Mouse (Mus musculus): Measurements from ENCODE around the gene Flad1. TPM values are rescaled to one million over a fixed set of nuclear protein-coding genes. Genes with fewer than 3 reads are reported as not detected.

The Flad1 gene
- total RNA-seq, 2 experiments from 2014 or later, result 3.1 to 6.3 TPM

DNA sequence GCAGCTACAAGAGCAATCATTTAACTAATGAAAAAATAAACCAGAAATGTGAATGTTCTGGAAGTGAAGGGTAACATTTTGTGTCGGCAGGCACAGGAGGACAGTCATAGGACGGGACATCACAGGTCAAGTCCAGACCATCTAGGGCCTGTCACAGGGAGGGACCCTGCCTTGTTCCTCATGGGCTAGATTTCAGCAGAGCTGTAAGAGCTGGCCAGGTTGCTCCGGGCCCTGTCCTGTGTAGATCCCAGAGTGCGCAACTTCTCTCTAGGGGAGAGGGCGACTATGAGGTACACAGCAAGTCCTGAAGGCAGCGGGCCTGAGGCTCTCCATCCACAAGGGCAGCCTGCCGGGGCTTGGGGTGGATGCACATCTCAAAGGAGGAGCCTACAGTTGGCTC lies 50.0 kb downstream of the Flad1 start, which contains the start of gene Dcst2:
TSS of gene Dcst2 (plus strand) at position 301 of the 400 bp plus-strand sequence.
- ATAC-seq (replicated peaks; ENCODE audit: low FRiP score, poor library complexity, severe bottlenecking), result no peak

DNA sequence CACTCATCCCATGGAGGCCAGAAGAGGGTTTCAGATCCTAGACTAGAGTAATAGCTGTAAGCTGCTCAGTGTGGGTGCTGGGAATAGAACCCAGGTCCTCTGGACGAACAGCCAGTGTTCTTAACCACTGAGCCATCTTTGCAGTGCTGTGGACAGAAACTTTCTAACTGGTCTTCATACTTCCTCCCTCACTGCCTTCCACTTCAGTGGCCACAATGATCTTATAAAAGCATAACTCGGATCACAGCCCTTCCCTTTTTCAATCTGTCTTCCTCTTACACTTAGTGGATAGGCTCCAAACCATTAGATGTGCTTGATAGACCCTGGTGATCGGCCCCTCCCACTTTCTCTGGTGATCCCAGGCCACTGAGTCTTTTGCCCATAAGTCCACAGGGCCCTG lies 51.4 kb downstream of the Flad1 start:
- no peak for ATAC-seq (replicated peaks; ENCODE audit: low FRiP score, poor library complexity, severe bottlenecking)

GRCm38 (mm10) chr3:89359630-89360029 lies 52.0 kb downstream of the Flad1 start:
- ATAC-seq (replicated peaks; ENCODE audit: low FRiP score, poor library complexity, severe bottlenecking), result no peak

DNA sequence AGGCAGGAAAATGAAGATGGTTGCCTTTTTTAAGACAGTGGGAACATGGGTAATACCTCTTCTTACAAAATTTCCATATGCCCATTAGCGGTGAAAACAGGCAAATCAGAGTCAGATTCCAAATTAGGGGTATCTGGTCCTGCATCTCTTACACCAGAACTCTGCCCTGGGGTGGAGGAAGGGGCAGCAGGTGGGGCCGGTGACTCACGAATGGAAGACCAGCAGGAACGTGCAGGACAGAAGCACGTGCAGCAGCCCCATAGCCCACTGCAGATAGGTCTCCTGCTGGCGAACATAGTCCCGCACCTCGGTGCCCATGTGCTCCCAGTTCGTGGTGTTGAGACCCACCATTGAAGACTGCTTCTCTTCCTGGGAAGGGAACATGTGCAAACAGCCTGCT lies 55.6 kb downstream of the Flad1 start:
- no peak for ATAC-seq (replicated peaks; ENCODE audit: low FRiP score, poor library complexity, severe bottlenecking)

DNA sequence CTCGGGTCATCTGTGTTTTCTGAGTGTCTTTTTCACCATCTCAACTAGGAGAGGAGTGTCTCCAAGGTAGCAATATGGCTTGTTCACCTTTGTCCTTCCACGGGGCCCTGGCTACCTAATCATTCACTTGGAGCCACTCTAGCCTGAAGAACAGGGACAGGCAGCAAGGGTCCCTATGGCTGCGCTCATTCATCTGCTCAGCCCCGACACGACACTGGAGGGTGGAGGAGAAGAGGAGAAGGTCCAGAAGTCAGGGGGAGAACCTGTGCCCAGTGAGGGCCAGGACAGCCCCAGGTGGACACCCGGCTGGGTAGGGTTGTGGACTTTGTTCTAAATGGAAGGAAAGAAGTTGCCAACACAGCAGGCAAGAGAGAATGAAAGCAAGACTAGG lies 56.2 kb downstream of the Flad1 start:
- no peak for ATAC-seq (replicated peaks; ENCODE audit: low FRiP score, poor library complexity, severe bottlenecking)

- no peak for ATAC-seq (replicated peaks; ENCODE audit: low FRiP score, poor library complexity, severe bottlenecking)
These were observed 56.7 kb downstream of the Flad1 start for GRCm38 (mm10) chr3:89354816-89355511.

DNA sequence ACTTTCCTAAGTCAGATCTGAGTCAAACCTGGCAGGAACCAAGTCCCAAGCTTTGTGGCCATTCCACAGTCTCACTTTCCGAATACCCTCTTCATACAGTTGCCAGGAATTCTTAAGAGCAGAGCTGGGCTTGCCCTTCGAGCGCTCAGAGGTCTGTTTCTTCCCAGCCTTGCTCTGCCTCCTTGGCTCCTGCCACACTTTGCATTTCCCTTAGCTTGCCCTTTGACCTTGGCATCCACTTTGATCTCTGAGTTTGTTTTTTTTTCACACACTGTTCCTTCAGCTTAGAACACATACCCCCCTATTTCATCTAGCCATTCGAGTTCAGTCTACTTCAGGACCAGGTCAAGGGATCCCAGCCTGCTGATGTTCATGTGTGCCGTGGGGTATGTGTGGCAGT lies 60.4 kb downstream of the Flad1 start:
- ATAC-seq (replicated peaks; ENCODE audit: low FRiP score, poor library complexity, severe bottlenecking), result no peak

Other genes with a start within 250 kb of the Flad1 start
- 16.3 and 37.9 TPM in 2 replicates for gene Clk2, start 247.1 kb downstream of the Flad1 start, total RNA-seq (2015; ENCODE audit: low replicate concordance)
- 24.4 and 47.4 TPM in 2 replicates for gene Clk2, start 247.1 kb downstream of the Flad1 start, total RNA-seq (2017; ENCODE audit: low replicate concordance)
- 20.3 and 24.0 TPM in 2 replicates for gene Scamp3, start 234.4 kb downstream of the Flad1 start, total RNA-seq (2015; ENCODE audit: low replicate concordance)
- gene Scamp3, start 234.4 kb downstream of the Flad1 start, total RNA-seq (2017; ENCODE audit: low replicate concordance), result 3.5 and 5.8 TPM in 2 replicates
- gene Fam189b, start 228.7 kb downstream of the Flad1 start, total RNA-seq (2015; ENCODE audit: low replicate concordance), result 3.3 and 18.6 TPM in 2 replicates
- gene Fam189b, start 228.7 kb downstream of the Flad1 start, total RNA-seq (2017; ENCODE audit: low replicate concordance), result 1.8 TPM in 1 of 2 replicates, not detected in the other
- 11.1 and 18.8 TPM in 2 replicates for gene Gba, start 208.9 kb downstream of the Flad1 start, total RNA-seq (2015; ENCODE audit: low replicate concordance)
- 12.9 and 13.2 TPM in 2 replicates for gene Gba, start 208.9 kb downstream of the Flad1 start, total RNA-seq (2017; ENCODE audit: low replicate concordance)
- gene Thbs3, start 196.7 kb downstream of the Flad1 start, total RNA-seq (2015; ENCODE audit: low replicate concordance), result not detected in 2 replicates
- 1.7 TPM in 1 of 2 replicates, not detected in the other for gene Thbs3, start 196.7 kb downstream of the Flad1 start, total RNA-seq (2017; ENCODE audit: low replicate concordance)
- gene Mtx1, start 184.8 kb downstream of the Flad1 start, total RNA-seq (2015; ENCODE audit: low replicate concordance), result 4.0 and 13.4 TPM in 2 replicates
- gene Mtx1, start 184.8 kb downstream of the Flad1 start, total RNA-seq (2017; ENCODE audit: low replicate concordance), result 8.6 and 13.4 TPM in 2 replicates
- gene Muc1, start 182.8 kb downstream of the Flad1 start, total RNA-seq (2015; ENCODE audit: low replicate concordance), result not detected in 2 replicates
- gene Muc1, start 182.8 kb downstream of the Flad1 start, total RNA-seq (2017; ENCODE audit: low replicate concordance), result not detected in 2 replicates
- gene Krtcap2, start 165.9 kb downstream of the Flad1 start, total RNA-seq (2015; ENCODE audit: low replicate concordance), result 47.0 and 49.8 TPM in 2 replicates
- gene Krtcap2, start 165.9 kb downstream of the Flad1 start, total RNA-seq (2017; ENCODE audit: low replicate concordance), result 17.8 and 31.8 TPM in 2 replicates
- gene Trim46, start 165.6 kb downstream of the Flad1 start, total RNA-seq (2015; ENCODE audit: low replicate concordance), result not detected in 2 replicates
- not detected in 2 replicates for gene Trim46, start 165.6 kb downstream of the Flad1 start, total RNA-seq (2017; ENCODE audit: low replicate concordance)
- gene Dpm3, start 152.5 kb downstream of the Flad1 start, total RNA-seq (2015; ENCODE audit: low replicate concordance), result 16.1 and 42.3 TPM in 2 replicates
- 4.3 TPM in 1 of 2 replicates, not detected in the other for gene Dpm3, start 152.5 kb downstream of the Flad1 start, total RNA-seq (2017; ENCODE audit: low replicate concordance)
- gene Slc50a1, start 141.3 kb downstream of the Flad1 start, total RNA-seq (2015; ENCODE audit: low replicate concordance), result 8.8 and 12.9 TPM in 2 replicates
- 10.9 and 11.5 TPM in 2 replicates for gene Slc50a1, start 141.3 kb downstream of the Flad1 start, total RNA-seq (2017; ENCODE audit: low replicate concordance)
- gene Efna1, start 130.7 kb downstream of the Flad1 start, total RNA-seq (2015; ENCODE audit: low replicate concordance), result not detected in 2 replicates
- gene Efna1, start 130.7 kb downstream of the Flad1 start, total RNA-seq (2017; ENCODE audit: low replicate concordance), result not detected in 2 replicates
- gene Efna3, start 88.9 kb downstream of the Flad1 start, total RNA-seq (2015; ENCODE audit: low replicate concordance), result not detected in 2 replicates
- not detected in 2 replicates for gene Efna3, start 88.9 kb downstream of the Flad1 start, total RNA-seq (2017; ENCODE audit: low replicate concordance)
- not detected in 2 replicates for gene Efna4, start 73.8 kb downstream of the Flad1 start, total RNA-seq (2015; ENCODE audit: low replicate concordance)
- gene Efna4, start 73.8 kb downstream of the Flad1 start, total RNA-seq (2017; ENCODE audit: low replicate concordance), result not detected in 2 replicates
- 25.3 and 34.2 TPM in 2 replicates for gene Adam15, start 61.9 kb downstream of the Flad1 start, total RNA-seq (2015; ENCODE audit: low replicate concordance)
- gene Adam15, start 61.9 kb downstream of the Flad1 start, total RNA-seq (2017; ENCODE audit: low replicate concordance), result 5.0 and 14.1 TPM in 2 replicates
- not detected in 2 replicates for gene Dcst2, start 49.9 kb downstream of the Flad1 start, total RNA-seq (2015; ENCODE audit: low replicate concordance)
- not detected in 2 replicates for gene Dcst2, start 49.9 kb downstream of the Flad1 start, total RNA-seq (2017; ENCODE audit: low replicate concordance)
- gene Dcst1, start 46.6 kb downstream of the Flad1 start, total RNA-seq (2015; ENCODE audit: low replicate concordance), result not detected in 2 replicates
- gene Dcst1, start 46.6 kb downstream of the Flad1 start, total RNA-seq (2017; ENCODE audit: low replicate concordance), result not detected in 2 replicates
- gene Zbtb7b, start 17.1 kb downstream of the Flad1 start, total RNA-seq (2015; ENCODE audit: low replicate concordance), result 5.8 and 7.7 TPM in 2 replicates
- 5.4 and 15.2 TPM in 2 replicates for gene Zbtb7b, start 17.1 kb downstream of the Flad1 start, total RNA-seq (2017; ENCODE audit: low replicate concordance)
- 0.63 and 3.7 TPM in 2 replicates for gene Lenep, start 9.1 kb downstream of the Flad1 start, total RNA-seq (2015; ENCODE audit: low replicate concordance)
- gene Lenep, start 9.1 kb downstream of the Flad1 start, total RNA-seq (2017; ENCODE audit: low replicate concordance), result 0.17 TPM in 1 of 2 replicates, not detected in the other
- 67.9 and 79.9 TPM in 2 replicates for gene Cks1b, start 6.5 kb upstream of the Flad1 start, total RNA-seq (2015; ENCODE audit: low replicate concordance)
- 37.4 and 42.1 TPM in 2 replicates for gene Cks1b, start 6.5 kb upstream of the Flad1 start, total RNA-seq (2017; ENCODE audit: low replicate concordance)
- gene Shc1, start 6.6 kb upstream of the Flad1 start, total RNA-seq (2015; ENCODE audit: low replicate concordance), result 14.4 and 25.2 TPM in 2 replicates
- 21.3 and 24.1 TPM in 2 replicates for gene Shc1, start 6.6 kb upstream of the Flad1 start, total RNA-seq (2017; ENCODE audit: low replicate concordance)
- 9.8 and 11.5 TPM in 2 replicates for gene Pygo2, start 18.3 kb upstream of the Flad1 start, total RNA-seq (2015; ENCODE audit: low replicate concordance)
- 5.6 and 12.4 TPM in 2 replicates for gene Pygo2, start 18.3 kb upstream of the Flad1 start, total RNA-seq (2017; ENCODE audit: low replicate concordance)
- 3.8 and 4.2 TPM in 2 replicates for gene Pbxip1, start 24.8 kb upstream of the Flad1 start, total RNA-seq (2015; ENCODE audit: low replicate concordance)
- gene Pbxip1, start 24.8 kb upstream of the Flad1 start, total RNA-seq (2017; ENCODE audit: low replicate concordance), result 6.2 and 8.6 TPM in 2 replicates
- gene Pmvk, start 42.7 kb upstream of the Flad1 start, total RNA-seq (2015; ENCODE audit: low replicate concordance), result 5.4 and 8.1 TPM in 2 replicates
- gene Pmvk, start 42.7 kb upstream of the Flad1 start, total RNA-seq (2017; ENCODE audit: low replicate concordance), result 6.6 and 10.1 TPM in 2 replicates
- not detected in 2 replicates for gene Kcnn3, start 108.3 kb upstream of the Flad1 start, total RNA-seq (2015; ENCODE audit: low replicate concordance)
- gene Kcnn3, start 108.3 kb upstream of the Flad1 start, total RNA-seq (2017; ENCODE audit: low replicate concordance), result 0.26 TPM in 1 of 2 replicates, not detected in the other